Mouse (Mus musculus): Measurements from ENCODE around the gene Dctn2. TPM values are rescaled to one million over a fixed set of nuclear protein-coding genes. Genes with fewer than 3 reads are reported as not detected.

Gene Dctn2
- total and polyA plus RNA-seq, 3 experiments: 66.3 to 91.9 (median 79.1) TPM

- Histone ChIP-seq H3K27me3 (replicated peaks) (peaks cover 76% of the 10 kb centered on the region), H3K9me3 (replicated peaks; ENCODE audit: low read length) (no peaks in the 10 kb centered on the region), H3K79me2 (replicated peaks; ENCODE audit: control insufficient read depth, extremely low read depth, insufficient read depth, poor library complexity, severe bottlenecking) (no peaks in the 10 kb centered on the region), H3K4me2 (ENCODE audit: insufficient read depth, low read depth, poor library complexity, severe bottlenecking) (peak overlapping the region; percentile 23; the same call in 1 of the 2 replicates), H3K27ac (ENCODE audit: insufficient read depth, low read depth) (no peak overlapping the region), H3K4me1 (ENCODE audit: control insufficient read depth in 1 of 2, insufficient read depth in 2 of 2) (peaks cover 14 to 28% of the 10 kb centered on the region in 2 experiments), H3K36me3 (replicated peaks in 1 of 2; ENCODE audit: control insufficient read depth in 1 of 2, insufficient read depth in 1 of 2, low read length in 1 of 2) (no peaks in the 10 kb centered on the region), H3K9ac (ENCODE audit: insufficient read depth, low read depth) (no peak overlapping the region), H3K4me3 (replicated peaks in 1 of 3; ENCODE audit: low read depth in 2 of 3, low read length in 2 of 3, poor library complexity in 1 of 3) (peak overlapping the region in 1 of 3 experiments; percentile 16)
- DNase-seq (ENCODE audit: extremely low read depth): peak; percentile 53
- in situ Hi-C loops (cut with MboI; ENCODE audit: low pct_ligation_motif_present, low pct_unique_long_range_greater_than_20kb, low sequenced_read_pairs): loop anchor here (5.0 kb wide), 1 partner anchor 41 kb away; the partner anchor contains the start of gene Dtx3
- TF ChIP-seq BHLHE40 (IDR thresholded peaks at IDR 0.05; ENCODE audit: low read depth, low read length) (peak; percentile 96), MAX (IDR thresholded peaks at IDR 0.05; ENCODE audit: low read length) (0 out of 2 replicates have a peak, but pooled peaks have one; percentile 27), MXI1 (IDR thresholded peaks at IDR 0.05; ENCODE audit: low read depth, low read length) (peak; percentile 33; the same call in 1 of the 2 replicates), EP300 (IDR thresholded peaks at IDR 0.05; ENCODE audit: low read length) (peak; percentile 40; the same call in 1 of the 2 replicates), POLR2A (IDR thresholded peaks at IDR 0.05; ENCODE audit: low read depth, low read length) (no peak), NRF1 (IDR thresholded peaks at IDR 0.05; ENCODE audit: low read depth, low read length) (0 out of 2 replicates have a peak, but pooled peaks have one; percentile 23), ZKSCAN1 (IDR thresholded peaks at IDR 0.05; ENCODE audit: borderline replicate concordance, low read depth, low read length) (no peak), TCF12 (IDR thresholded peaks at IDR 0.05; ENCODE audit: low read depth, low read length) (peak; percentile 57; the same call in 1 of the 2 replicates), ZMIZ1 (IDR thresholded peaks at IDR 0.05; ENCODE audit: low read depth, low read length) (no peak), TBP (conservative IDR thresholded peaks at IDR 0.05; ENCODE audit: low read depth, low read length) (no peak), IRF4 (IDR thresholded peaks at IDR 0.05; ENCODE audit: low read depth, low read length) (peak; percentile 65), ETS1 (conservative IDR thresholded peaks at IDR 0.05; ENCODE audit: low read depth, low read length) (peak; percentile 66), SMC3 (IDR thresholded peaks at IDR 0.05; ENCODE audit: low read depth, low read length) (no peak), USF1 (IDR thresholded peaks at IDR 0.05; ENCODE audit: low read depth, low read length) (no peak), MYC (IDR thresholded peaks at IDR 0.05; ENCODE audit: low read depth, low read length) (0 out of 2 replicates have a peak, but pooled peaks have one; percentile 17), MAZ (IDR thresholded peaks at IDR 0.05; ENCODE audit: low read depth, low read length) (0 out of 2 replicates have a peak, but pooled peaks have one; percentile 56), MAFK (IDR thresholded peaks at IDR 0.05; ENCODE audit: insufficient replicate concordance, low read length) (peak; percentile 53; the same call in 1 of the 2 replicates)
- dilution Hi-C loops (cut with MboI; ENCODE audit: extremely low pct_ligation_motif_present, extremely low pct_unique_long_range_greater_than_20kb, low sequenced_read_pairs): no loop called here
Observed at GRCm38 (mm10) chr10:127238241-127238824, 27.8 kb upstream of the Dctn2 start.

GRCm38 (mm10) chr10:127250810-127251209 is 15.4 kb upstream of the Dctn2 start:
- dilution Hi-C loops (cut with MboI; ENCODE audit: extremely low pct_ligation_motif_present, extremely low pct_unique_long_range_greater_than_20kb, low sequenced_read_pairs) (no loop called here), in situ Hi-C loops (cut with MboI; ENCODE audit: low pct_ligation_motif_present, low pct_unique_long_range_greater_than_20kb, low sequenced_read_pairs) (no loop called here)
- H3K27me3 ChIP-seq (replicated peaks): peaks cover 58% of the 10 kb centered on the region

More at GRCm38 (mm10) chr10:127250810-127251209, 15.4 kb upstream of the Dctn2 start:
- no peak overlapping the region for H3K27ac ChIP-seq (ENCODE audit: insufficient read depth, low read depth)
- H3K4me2 ChIP-seq (ENCODE audit: insufficient read depth, low read depth, poor library complexity, severe bottlenecking): no peak overlapping the region
- H3K9me3 ChIP-seq (replicated peaks; ENCODE audit: low read length): no peaks in the 10 kb centered on the region
- H3K36me3 ChIP-seq (replicated peaks in 1 of 2; ENCODE audit: control insufficient read depth in 1 of 2, insufficient read depth in 1 of 2, low read length in 1 of 2): no peaks in the 10 kb centered on the region
- H3K4me1 ChIP-seq (ENCODE audit: control insufficient read depth in 1 of 2, insufficient read depth in 2 of 2): no peaks in the 10 kb centered on the region
- TF ChIP-seq MYC (IDR thresholded peaks at IDR 0.05; ENCODE audit: low read depth, low read length) (no peak), HCFC1 (IDR thresholded peaks at IDR 0.05; ENCODE audit: low read depth, low read length) (no peak), USF1 (IDR thresholded peaks at IDR 0.05; ENCODE audit: low read depth, low read length) (no peak), POLR2A (IDR thresholded peaks at IDR 0.05; ENCODE audit: low read depth, low read length) (no peak), RAD21 (IDR thresholded peaks at IDR 0.05; ENCODE audit: low read depth, low read length) (no peak), EP300 (IDR thresholded peaks at IDR 0.05; ENCODE audit: low read length) (no peak), E2F4 (IDR thresholded peaks at IDR 0.05; ENCODE audit: insufficient replicate concordance, low read depth, low read length) (no peak), RCOR1 (conservative IDR thresholded peaks at IDR 0.05; ENCODE audit: low read depth, low read length) (no peak)
- H3K4me3 ChIP-seq (replicated peaks in 1 of 3; ENCODE audit: low read depth in 2 of 3, low read length in 2 of 3, poor library complexity in 1 of 3): no peak overlapping the region
- no peaks in the 10 kb centered on the region for H3K79me2 ChIP-seq (replicated peaks; ENCODE audit: control insufficient read depth, extremely low read depth, insufficient read depth, poor library complexity, severe bottlenecking)
- no peak for DNase-seq (ENCODE audit: extremely low read depth)
- no peak overlapping the region for H3K9ac ChIP-seq (ENCODE audit: insufficient read depth, low read depth)
